In the genomic region with DNA sequence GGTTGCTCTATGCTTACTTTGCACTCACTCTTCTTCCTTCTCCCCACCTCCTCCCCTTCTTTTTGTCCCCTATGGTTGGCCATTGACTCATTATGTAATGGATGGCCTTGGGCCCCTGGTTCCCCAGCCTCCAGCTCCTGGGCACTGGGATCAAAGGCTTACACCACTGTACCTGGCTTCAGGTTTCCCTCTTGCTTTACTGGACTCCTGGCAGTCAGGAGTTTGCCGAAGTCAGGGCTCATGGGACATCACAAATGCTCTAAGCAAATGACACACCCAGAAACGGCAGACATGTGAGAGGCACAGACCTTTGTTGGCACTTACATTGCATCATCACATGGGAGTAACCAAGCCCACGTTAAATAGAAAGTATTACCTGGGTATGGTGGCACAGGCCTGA, we compare ENCODE assay signal across 22 mouse cellular contexts. TPM values are rescaled to one million over a fixed set of nuclear protein-coding genes. Genes with fewer than 3 reads are reported as not detected.
A peak's percentile ranks its signal among the peaks of the same experiment; 100 is the strongest.
DNase-seq lines count a peak whose midpoint lies in the region; ATAC-seq and TF ChIP-seq lines count a peak whose summit lies in the region.
"Had no signal": no experiment of that assay in that cellular context is flagged by ENCODE, and none has a peak within 500 bp of the region (broad histone marks: within the 10 kb centered on the region; RNA-seq: fewer than 3 reads in every experiment).

No protein-coding gene starts in this region.

- ATAC-seq in intestine, postnatal 0 days, result peak; percentile 41; the same call in 1 of the 2 replicates
- ATAC-seq: CD4-positive, CD25-positive, alpha-beta regulatory T cell, adult 4 months; forebrain, embryonic 13.5 days had no signal

- no peak for TF ChIP-seq CTCF in gastrocnemius, adult 2 months (IDR thresholded peaks at IDR 0.05)
- TF ChIP-seq CTCF in bone marrow, adult 2 months (IDR thresholded peaks at IDR 0.05; ENCODE audit: control insufficient read depth, insufficient read depth, low read length), result no peak
- TF ChIP-seq CTCF in intestine, postnatal 0 days (IDR thresholded peaks at IDR 0.05; ENCODE audit: low read depth), result no peak

- no peak overlapping the region for H3K4me3 ChIP-seq in gastrocnemius, adult 2 months
- H3K4me3 ChIP-seq in bone marrow, adult 2 months (replicated peaks; ENCODE audit: control insufficient read depth, low read depth, low read length), result no peak overlapping the region
- no peak overlapping the region for H3K4me3 ChIP-seq in intestine, postnatal 0 days (ENCODE audit: low read depth, low read length)
- H3K4me3 ChIP-seq: forebrain, embryonic 13.5 days; heart, embryonic 13.5 days; left cerebral cortex, adult 2 months; limb, embryonic 12.5 days; liver, embryonic 15.5 days; lung, embryonic 15.5 days; megakaryocyte, embryonic 14.5 days; midbrain, embryonic 12.5 days; neural tube, embryonic 13.5 days had no signal

- peaks cover 5% of the 10 kb centered on the region; the same call in 1 of the 2 replicates for H3K4me1 ChIP-seq in bone marrow, adult 2 months (ENCODE audit: control insufficient read depth, insufficient read depth, low read length)
- H3K4me1 ChIP-seq in intestine, postnatal 0 days (replicated peaks; ENCODE audit: control insufficient read depth, insufficient read depth, low read length), result 0 out of 2 replicates have a peak, but pooled peaks cover 3% of the 10 kb centered on the region
- H3K4me1 ChIP-seq: forebrain, embryonic 13.5 days; lung, embryonic 15.5 days; midbrain, embryonic 12.5 days; neural tube, embryonic 13.5 days had no signal

- DNase-seq in gastrocnemius, adult 2 months, result no peak
- no peak for DNase-seq in gastrocnemius, postnatal 10 days
- peak; percentile 78 for DNase-seq in skeletal muscle tissue, adult 2 months (ENCODE audit: low read depth, low spot score)
- no peak for DNase-seq in lung, postnatal 10 days
- no peak for DNase-seq in layer of hippocampus, adult 11-12 months (ENCODE audit: low spot score)
- DNase-seq: cerebellum, adult 18-20 months; heart, postnatal 10 days; kidney, adult 9 months; thymus, postnatal 25 days had no signal

- H3K9ac ChIP-seq in intestine, postnatal 0 days (ENCODE audit: low read depth, low read length), result no peak overlapping the region
- H3K9ac ChIP-seq: forebrain, embryonic 13.5 days; heart, embryonic 13.5 days; hindbrain, embryonic 14.5 days; limb, embryonic 12.5 days; liver, embryonic 15.5 days; lung, embryonic 15.5 days; midbrain, embryonic 12.5 days; neural tube, embryonic 13.5 days had no signal

- intact Hi-C loops in gastrocnemius, adult 2 months (cut with DNase I), result loop anchor here (2.0 kb wide), 2 partner anchors 31 to 81 kb away; a partner anchor contains a TSS

- H3K27ac ChIP-seq in gastrocnemius, adult 2 months, result peak overlapping the region; percentile 92
- peak overlapping the region; percentile 16; the same call in 1 of the 2 replicates for H3K27ac ChIP-seq in bone marrow, adult 2 months (ENCODE audit: control insufficient read depth, insufficient read depth, low read depth, low read length, poor library complexity)
- H3K27ac ChIP-seq in intestine, postnatal 0 days (ENCODE audit: low read depth, low read length), result no peak overlapping the region
- H3K27ac ChIP-seq: forebrain, embryonic 13.5 days; heart, embryonic 13.5 days; hindbrain, embryonic 14.5 days; left cerebral cortex, adult 2 months; limb, embryonic 12.5 days; liver, embryonic 15.5 days; lung, embryonic 15.5 days; midbrain, embryonic 12.5 days; neural tube, embryonic 13.5 days had no signal

- H3K27me3 ChIP-seq in intestine, postnatal 0 days (replicated peaks; ENCODE audit: control insufficient read depth, insufficient read depth, low read length), result no peaks in the 10 kb centered on the region
- H3K27me3 ChIP-seq: forebrain, embryonic 13.5 days; heart, embryonic 13.5 days; limb, embryonic 12.5 days; liver, embryonic 15.5 days; lung, embryonic 15.5 days; midbrain, embryonic 12.5 days; neural tube, embryonic 13.5 days had no signal

- no peaks in the 10 kb centered on the region for H3K9me3 ChIP-seq in intestine, postnatal 0 days (ENCODE audit: control insufficient read depth)
- H3K9me3 ChIP-seq: forebrain, embryonic 13.5 days; limb, embryonic 12.5 days; liver, embryonic 15.5 days; lung, embryonic 15.5 days; midbrain, embryonic 12.5 days; neural tube, embryonic 13.5 days had no signal

- no peak for TF ChIP-seq POLR2A in bone marrow, adult 2 months (IDR thresholded peaks at IDR 0.05; ENCODE audit: borderline replicate concordance, control insufficient read depth, low read depth, low read length)

- no peaks in the 10 kb centered on the region for H3K36me3 ChIP-seq in intestine, postnatal 0 days (ENCODE audit: control insufficient read depth, insufficient read depth)
- H3K36me3 ChIP-seq: heart, embryonic 13.5 days; limb, embryonic 12.5 days; liver, embryonic 15.5 days; lung, embryonic 15.5 days; midbrain, embryonic 12.5 days; neural tube, embryonic 13.5 days had no signal

- no peak overlapping the region for H3K4me2 ChIP-seq in intestine, postnatal 0 days (replicated peaks; ENCODE audit: low read depth)
- H3K4me2 ChIP-seq: forebrain, embryonic 13.5 days; heart, embryonic 13.5 days; hindbrain, embryonic 14.5 days; limb, embryonic 12.5 days; liver, embryonic 15.5 days; lung, embryonic 15.5 days; midbrain, embryonic 12.5 days; neural tube, embryonic 13.5 days had no signal

- WGBS in bone marrow, adult 2 months, result 42% methylated on average over 3 of the region's 3 CpGs
- WGBS in intestine, postnatal 0 days, result 52% methylated on average over 3 of the region's 3 CpGs

RNA-seq across cellular contexts. Expression of a gene that starts 31.6 kb away (rescaled TPM):
- total RNA-seq in gastrocnemius, adult 2 months (2021), result 100 to 1,000 TPM; 243 to 313 TPM
- 10 to 100 TPM; 50.0 to 61.7 TPM for total RNA-seq in gastrocnemius, postnatal 10 days (2021)
- 6.8 and 33.9 TPM in 2 replicates for polyA plus RNA-seq in bone marrow, adult 2 months (2011; ENCODE audit: insufficient read depth, insufficient read length, low replicate concordance, missing spikeins)
- polyA plus RNA-seq in intestine, postnatal 0 days (2015; fragmentation: Nextera tagmentation; extraction: Ambion mirVana), result 2.5 and 2.8 TPM in 2 replicates
